Mouse (Mus musculus) thymus, adult 2 months (tissue): ENCODE data around the gene Ets1.

ENCODE experiments used
- CTCF ChIP-seq: fragments of 200-500 bp; IDR thresholded peaks from 2 replicates; pipeline ENCODE4 v1.5.1; 2012; ENCODE audit warnings: mild to moderate bottlenecking, control low read depth, low read length, moderate library complexity, borderline replicate concordance; ENCODE audit not compliant: control insufficient read depth, poor library complexity, insufficient read depth; ENCODE audit errors: extremely low read depth
- POLR2A ChIP-seq: fragments of 200-500 bp; IDR thresholded peaks from 2 replicates; pipeline ENCODE4 v1.6.1; 2012; ENCODE audit warnings: mild to moderate bottlenecking, low read length, control low read depth, moderate library complexity; ENCODE audit not compliant: control insufficient read depth, poor library complexity, insufficient read depth; ENCODE audit errors: extremely low read depth

- TF ChIP-seq CTCF (no peak), POLR2A (no peak)
Measured at GRCm38 (mm10) chr9:32713106-32713505, 77.1 kb downstream of the Ets1 start.
